Mouse (Mus musculus): ENCODE measurements around the gene Cc2d2a. TPM values are rescaled to one million over a fixed set of nuclear protein-coding genes. Genes with fewer than 3 reads are reported as not detected.

The Cc2d2a gene
- polyA plus RNA-seq, 1 experiment from 2014 or later, result 8.0 TPM

DNA sequence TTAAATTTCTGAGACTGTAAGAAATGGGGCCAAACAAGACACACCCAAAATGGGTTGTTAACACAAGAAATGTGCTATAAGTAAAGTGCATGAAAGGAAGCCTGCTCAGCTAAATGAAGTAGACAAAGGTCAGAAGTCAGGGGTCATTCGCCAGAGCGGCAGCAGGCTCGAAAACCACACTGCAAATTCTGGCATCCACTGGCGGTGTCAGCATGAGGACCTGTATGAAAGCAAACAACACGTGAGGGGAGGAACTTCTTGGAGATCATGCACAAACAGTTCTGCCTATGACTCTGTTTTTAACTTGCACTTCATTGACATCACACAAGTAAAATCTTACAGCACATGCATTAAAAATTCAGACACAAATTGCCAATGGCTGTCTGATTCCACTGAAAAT lies 83.0 kb downstream of the Cc2d2a start:
- no peak for ATAC-seq (ENCODE audit: low FRiP score, low read depth)

DNA sequence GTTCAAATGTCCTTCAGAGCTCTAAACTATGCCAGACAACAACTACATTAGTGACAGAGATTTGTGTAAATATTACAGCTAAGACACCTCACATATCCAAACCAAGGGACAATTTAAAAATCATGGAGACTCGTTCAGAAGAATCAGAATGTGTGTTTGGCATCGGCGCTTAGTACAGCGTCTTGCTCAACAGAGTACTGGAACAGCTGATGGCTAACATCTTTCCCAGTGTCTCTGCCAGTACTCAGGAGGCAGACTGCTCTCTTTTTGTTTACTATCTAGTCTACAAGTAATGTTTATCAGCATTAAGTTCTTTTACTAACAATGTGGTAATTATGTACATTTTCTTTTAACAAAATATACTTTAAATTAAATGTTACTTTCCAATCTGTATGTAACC lies 85.9 kb downstream of the Cc2d2a start:
- Histone ChIP-seq H3K36me3 (peaks cover 8% of the 10 kb centered on the region; the same call in 1 of the 2 replicates), H3K9me3 (no peaks in the 10 kb centered on the region), H3K4me1 (replicated peaks) (no peaks in the 10 kb centered on the region), H3K9ac (no peak overlapping the region), H3K27me3 (no peaks in the 10 kb centered on the region), H3K27ac (replicated peaks) (no peak overlapping the region), H3K4me2 (no peak overlapping the region), H3K4me3 (no peak overlapping the region)
- ATAC-seq (ENCODE audit: low FRiP score, low read depth), result no peak
- 88% methylated on average over 4 of the region's 4 CpGs for WGBS

More for the DNA sequence above, 83.0 kb downstream of the Cc2d2a start:
- WGBS, result 44% methylated on average over 5 of the region's 5 CpGs
- Histone ChIP-seq H3K4me3 (no peak overlapping the region), H3K27ac (replicated peaks) (no peak overlapping the region), H3K4me2 (no peak overlapping the region), H3K4me1 (replicated peaks) (no peaks in the 10 kb centered on the region), H3K27me3 (no peaks in the 10 kb centered on the region), H3K36me3 (peaks cover 19% of the 10 kb centered on the region), H3K9me3 (no peaks in the 10 kb centered on the region), H3K9ac (no peak overlapping the region)

DNA sequence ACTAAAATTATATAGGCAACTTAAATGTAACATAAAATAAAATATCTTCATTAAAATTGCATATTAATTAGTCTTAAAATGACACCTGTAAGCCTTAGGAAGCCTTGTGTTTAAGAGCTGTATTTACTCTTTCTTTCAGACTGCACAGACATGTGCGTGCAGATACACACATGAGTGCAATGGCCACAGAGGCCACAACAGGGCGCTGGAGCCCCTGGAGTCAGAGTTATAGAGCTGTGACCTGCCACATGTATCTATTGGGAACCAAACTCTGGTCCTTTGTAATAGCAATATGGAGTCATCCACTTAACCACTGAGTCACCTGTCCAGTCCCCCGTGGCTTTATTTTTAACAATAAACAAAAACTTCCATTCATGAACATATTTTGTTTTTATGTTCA lies 86.9 kb downstream of the Cc2d2a start:
- H3K9ac ChIP-seq, result no peak overlapping the region

DNA sequence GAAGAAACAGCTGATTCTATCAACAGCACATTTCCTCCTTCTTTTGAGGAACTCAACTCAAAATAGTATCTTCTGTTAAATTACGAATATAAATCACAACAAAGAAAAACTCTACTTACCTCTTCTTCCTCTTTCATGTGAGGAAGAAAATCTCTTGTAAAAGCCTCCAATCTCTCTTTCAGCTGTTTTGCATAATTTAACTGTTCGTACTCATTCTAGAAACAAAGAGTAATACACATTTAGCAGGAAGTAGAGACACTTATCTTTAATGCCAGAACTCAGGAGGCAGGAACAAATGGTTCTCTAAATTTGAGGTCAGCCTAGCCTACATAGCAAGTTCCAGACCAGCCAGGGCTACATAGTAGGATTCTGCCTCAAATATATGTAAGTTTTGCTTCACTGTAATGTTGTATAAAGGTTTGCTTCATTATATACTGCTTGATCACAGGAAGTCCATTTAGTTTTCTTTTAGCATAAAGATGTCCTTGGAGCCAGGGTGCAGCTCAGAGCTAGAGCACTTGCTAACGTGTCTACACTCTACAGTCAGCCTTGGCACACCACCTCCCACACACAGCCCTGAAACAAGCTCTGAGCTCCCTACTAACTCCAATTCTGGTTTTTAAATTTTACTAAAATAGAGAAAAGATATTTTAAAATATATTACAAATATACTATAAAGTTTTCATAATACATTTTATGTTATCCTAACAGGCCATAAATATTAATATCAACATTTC lies 108.6 kb downstream of the Cc2d2a start:
- WGBS, result 94% methylated on average over 3 of the region's 3 CpGs
- Histone ChIP-seq H3K4me3 (no peak overlapping the region), H3K4me1 (replicated peaks) (no peaks in the 10 kb centered on the region), H3K27ac (replicated peaks) (no peak overlapping the region), H3K9me3 (no peaks in the 10 kb centered on the region), H3K9ac (no peak overlapping the region), H3K4me2 (no peak overlapping the region), H3K27me3 (no peaks in the 10 kb centered on the region), H3K36me3 (peaks cover 29% of the 10 kb centered on the region)
- ATAC-seq (ENCODE audit: low FRiP score, low read depth), result no peak

More for the DNA sequence above, 86.9 kb downstream of the Cc2d2a start:
- 78% methylated on average over 3 of the region's 3 CpGs for whole genome bisulfite sequencing
- no peak for ATAC-seq (ENCODE audit: low FRiP score, low read depth)
- Histone ChIP-seq H3K9me3 (no peaks in the 10 kb centered on the region), H3K27me3 (no peaks in the 10 kb centered on the region), H3K4me2 (no peak overlapping the region), H3K4me3 (no peak overlapping the region), H3K27ac (replicated peaks) (no peak overlapping the region), H3K4me1 (replicated peaks) (no peaks in the 10 kb centered on the region), H3K36me3 (peaks cover 8% of the 10 kb centered on the region; the same call in 1 of the 2 replicates)

DNA sequence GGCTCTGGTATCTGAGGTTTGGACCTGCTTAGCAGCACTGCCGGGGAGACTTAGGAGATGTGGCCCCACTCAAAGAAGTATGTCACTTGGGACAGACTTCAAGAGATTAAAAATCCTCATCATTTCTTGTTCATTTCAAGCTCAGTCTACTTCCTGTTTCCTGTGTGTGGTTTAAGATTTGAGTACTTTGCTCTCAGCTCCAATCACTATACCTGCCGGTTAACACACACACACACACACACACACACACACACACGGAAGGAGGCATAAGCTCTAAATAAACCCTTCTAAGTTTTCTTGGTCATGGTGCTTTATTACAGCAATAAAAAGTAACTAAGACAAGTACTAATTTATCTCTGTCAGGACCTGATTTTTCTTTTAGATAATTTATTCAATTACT lies 109.4 kb downstream of the Cc2d2a start:
- peaks cover 4% of the 10 kb centered on the region; the same call in 1 of the 2 replicates for H3K4me1 ChIP-seq (replicated peaks)
- no peak overlapping the region for H3K9ac ChIP-seq
- no peak for ATAC-seq (ENCODE audit: low FRiP score, low read depth)
- no peak overlapping the region for H3K4me2 ChIP-seq
- H3K27me3 ChIP-seq, result no peaks in the 10 kb centered on the region
- H3K4me3 ChIP-seq, result no peak overlapping the region
- no peak overlapping the region for H3K27ac ChIP-seq (replicated peaks)
- H3K36me3 ChIP-seq, result peaks cover 27% of the 10 kb centered on the region
- 91% methylated on average over 3 of the region's 3 CpGs for WGBS
- no peaks in the 10 kb centered on the region for H3K9me3 ChIP-seq

DNA sequence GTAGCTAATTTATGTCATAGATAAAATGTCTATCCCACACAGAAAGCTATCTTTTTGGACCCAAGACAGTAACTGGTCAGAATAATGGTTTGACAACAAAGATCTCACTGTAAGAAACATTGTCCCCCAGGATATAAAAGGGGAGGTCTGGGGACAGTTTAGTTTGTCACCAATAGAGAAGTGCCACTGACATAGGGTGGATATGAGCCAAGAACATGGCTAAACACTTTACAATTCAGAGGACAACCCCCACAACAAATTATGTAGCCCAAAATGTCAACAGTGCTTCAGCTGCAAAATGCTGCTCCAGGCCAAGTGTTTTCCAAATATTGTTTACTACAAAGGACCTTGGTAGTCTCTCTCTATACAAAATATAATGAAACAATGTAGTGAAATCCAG lies 114.3 kb downstream of the Cc2d2a start:
- no peaks in the 10 kb centered on the region for H3K36me3 ChIP-seq
- no peak overlapping the region for H3K9ac ChIP-seq
- H3K27me3 ChIP-seq, result no peaks in the 10 kb centered on the region
- no peak overlapping the region for H3K27ac ChIP-seq (replicated peaks)
- no peak for ATAC-seq (ENCODE audit: low FRiP score, low read depth)
- peaks cover 22% of the 10 kb centered on the region for H3K4me1 ChIP-seq (replicated peaks)
- no peak overlapping the region for H3K4me2 ChIP-seq
- no peaks in the 10 kb centered on the region for H3K9me3 ChIP-seq
- H3K4me3 ChIP-seq, result no peak overlapping the region

DNA sequence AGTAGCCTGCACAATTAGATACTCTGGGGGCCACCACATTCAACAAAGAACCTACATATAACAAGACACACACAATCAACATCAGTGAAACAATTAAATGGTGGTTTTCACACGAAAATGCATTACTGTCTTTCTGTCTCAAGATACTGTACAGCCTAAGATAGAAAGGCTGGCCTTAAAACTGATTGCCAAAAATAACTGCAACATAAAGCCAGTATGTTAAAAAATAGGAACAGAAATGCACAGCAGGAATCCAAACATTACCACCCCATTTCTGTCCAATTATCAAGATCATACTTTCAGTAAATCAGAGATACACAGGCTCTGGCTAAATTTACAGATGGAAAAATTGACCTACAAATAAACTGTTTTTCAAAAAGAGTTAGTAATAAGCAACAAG lies 114.8 kb downstream of the Cc2d2a start:
- no peak overlapping the region for H3K27ac ChIP-seq (replicated peaks)
- H3K9ac ChIP-seq, result no peak overlapping the region
- H3K4me2 ChIP-seq, result no peak overlapping the region
- H3K27me3 ChIP-seq, result no peaks in the 10 kb centered on the region
- no peaks in the 10 kb centered on the region for H3K36me3 ChIP-seq
- H3K9me3 ChIP-seq, result no peaks in the 10 kb centered on the region
- 31% methylated on average over 1 of the region's 1 CpGs for WGBS
- no peak for ATAC-seq (ENCODE audit: low FRiP score, low read depth)
- H3K4me3 ChIP-seq, result no peak overlapping the region
- peaks cover 22% of the 10 kb centered on the region for H3K4me1 ChIP-seq (replicated peaks)

DNA sequence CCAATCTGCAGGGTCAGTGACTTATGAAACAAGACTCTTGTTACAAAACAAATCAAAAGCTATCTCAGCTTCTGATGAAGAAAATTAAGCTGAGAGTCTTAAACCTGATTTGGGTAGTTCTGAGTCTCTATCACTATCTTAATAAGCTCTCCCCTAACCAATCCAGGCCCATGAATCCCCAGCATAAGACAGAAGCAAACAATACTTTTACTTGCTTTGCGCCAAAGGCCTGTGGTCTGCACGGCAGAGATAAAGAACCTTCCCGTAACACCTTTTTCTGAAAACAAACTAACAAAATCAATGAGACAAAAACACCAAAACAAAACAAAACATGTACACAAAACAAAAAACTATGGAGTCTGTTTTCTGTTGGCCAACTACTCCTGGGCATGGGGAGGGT lies 116.4 kb downstream of the Cc2d2a start:
- WGBS, result 93% methylated on average over 3 of the region's 3 CpGs
- no peak overlapping the region for H3K4me2 ChIP-seq
- no peak overlapping the region for H3K9ac ChIP-seq
- no peak overlapping the region for H3K4me3 ChIP-seq
- ATAC-seq (ENCODE audit: low FRiP score, low read depth), result no peak
- H3K27ac ChIP-seq (replicated peaks), result no peak overlapping the region
- no peaks in the 10 kb centered on the region for H3K27me3 ChIP-seq
- no peaks in the 10 kb centered on the region for H3K9me3 ChIP-seq
- no peaks in the 10 kb centered on the region for H3K36me3 ChIP-seq
- H3K4me1 ChIP-seq (replicated peaks), result peaks cover 27% of the 10 kb centered on the region

DNA sequence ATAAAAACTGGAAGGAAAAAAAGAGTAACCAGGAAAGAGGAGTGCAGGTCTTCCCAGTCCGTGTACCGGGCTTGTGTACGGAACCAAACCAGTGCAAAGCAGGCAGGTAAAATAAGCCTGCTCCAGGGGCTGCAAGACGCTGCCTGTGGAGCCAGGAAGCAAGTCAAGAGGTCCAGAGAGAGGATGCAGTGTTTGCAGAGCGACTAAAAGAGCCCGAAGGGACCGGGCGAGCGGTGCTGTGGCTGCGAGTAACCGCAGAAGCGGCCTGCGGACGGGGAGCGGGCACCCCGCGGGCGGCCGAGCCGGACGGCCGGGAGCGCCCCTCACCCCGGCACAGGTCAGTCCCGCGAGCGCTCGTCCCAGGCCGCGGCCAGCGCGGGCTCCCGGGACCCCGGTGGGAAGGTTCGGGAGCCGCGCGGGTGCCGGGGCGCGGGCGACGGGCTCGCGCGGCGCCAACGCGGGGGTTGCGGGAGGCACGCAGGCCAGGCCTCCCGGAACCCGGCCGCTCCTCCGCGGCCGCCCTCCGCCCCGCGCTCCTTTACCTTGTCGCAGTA lies 119.4 kb downstream of the Cc2d2a start:
- H3K4me2 ChIP-seq, result peak overlapping the region; percentile 84
- peak overlapping the region; percentile 100 for H3K27ac ChIP-seq (replicated peaks)
- no peaks in the 10 kb centered on the region for H3K27me3 ChIP-seq
- ATAC-seq (ENCODE audit: low FRiP score, low read depth), result peak; percentile 86; the same call in 1 of the 2 replicates
- no peaks in the 10 kb centered on the region for H3K36me3 ChIP-seq
- no peaks in the 10 kb centered on the region for H3K9me3 ChIP-seq
- peaks cover 24% of the 10 kb centered on the region for H3K4me1 ChIP-seq (replicated peaks)
- WGBS, result 0% methylated on average over 34 of the region's 61 CpGs
- H3K9ac ChIP-seq, result peak overlapping the region; percentile 95
- peak overlapping the region; percentile 97 for H3K4me3 ChIP-seq

DNA sequence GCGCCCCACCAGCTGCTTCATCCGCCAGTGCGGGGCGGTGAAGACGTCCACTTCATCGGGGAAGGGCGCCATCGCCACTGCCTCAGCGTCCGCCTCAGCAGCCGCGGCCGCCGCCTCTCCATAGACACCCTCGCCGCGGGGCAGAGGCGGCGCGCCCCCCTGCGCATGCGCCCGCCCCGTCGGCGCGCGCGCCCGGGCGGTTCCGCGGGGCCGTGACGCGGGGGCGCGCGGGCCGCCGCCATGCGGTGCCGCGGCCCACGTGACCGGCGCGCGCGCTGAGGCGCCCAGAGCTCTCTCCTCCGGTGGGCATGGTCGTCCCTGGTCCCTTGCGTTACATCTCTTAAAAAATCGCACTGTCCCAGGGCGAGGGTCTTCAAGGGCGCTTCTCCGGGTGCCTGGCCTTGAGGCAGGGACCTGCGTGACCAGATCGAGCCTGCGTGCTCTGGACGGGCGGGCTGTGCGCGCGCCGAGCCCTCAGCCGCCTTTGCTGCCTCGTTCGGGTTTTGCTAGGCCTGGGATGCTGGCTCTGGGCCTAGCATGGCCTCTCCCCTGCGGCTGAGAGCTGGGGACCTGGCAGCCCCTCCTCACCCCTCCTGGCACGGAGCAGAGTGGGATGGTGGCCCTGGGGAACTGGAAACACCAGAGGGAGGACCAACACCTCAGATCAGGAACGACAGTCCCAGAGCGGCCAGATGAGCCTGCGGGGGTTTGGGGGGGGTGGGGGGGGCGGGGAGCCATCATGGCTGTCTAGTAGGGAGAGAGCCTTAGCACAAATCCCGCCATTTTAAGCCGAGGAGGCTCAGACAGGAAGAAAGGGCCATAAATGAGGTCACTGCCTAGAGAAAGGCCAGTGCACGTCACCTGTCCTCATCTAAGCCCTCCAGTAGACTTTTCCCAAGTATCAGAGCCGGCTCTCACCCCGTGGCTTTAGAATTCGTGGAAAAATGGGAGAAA lies 120.1 kb downstream of the Cc2d2a start:
- H3K27me3 ChIP-seq, result no peaks in the 10 kb centered on the region
- H3K4me3 ChIP-seq, result peak overlapping the region; percentile 97
- H3K36me3 ChIP-seq, result no peaks in the 10 kb centered on the region
- H3K9me3 ChIP-seq, result no peaks in the 10 kb centered on the region
- ATAC-seq (ENCODE audit: low FRiP score, low read depth), result peak; percentile 95
- H3K27ac ChIP-seq (replicated peaks), result peak overlapping the region; percentile 100
- peaks cover 19% of the 10 kb centered on the region for H3K4me1 ChIP-seq (replicated peaks)
- H3K4me2 ChIP-seq, result peak overlapping the region; percentile 84
- H3K9ac ChIP-seq, result peak overlapping the region; percentile 95
- WGBS, result 3% methylated on average over 82 of the region's 82 CpGs

DNA sequence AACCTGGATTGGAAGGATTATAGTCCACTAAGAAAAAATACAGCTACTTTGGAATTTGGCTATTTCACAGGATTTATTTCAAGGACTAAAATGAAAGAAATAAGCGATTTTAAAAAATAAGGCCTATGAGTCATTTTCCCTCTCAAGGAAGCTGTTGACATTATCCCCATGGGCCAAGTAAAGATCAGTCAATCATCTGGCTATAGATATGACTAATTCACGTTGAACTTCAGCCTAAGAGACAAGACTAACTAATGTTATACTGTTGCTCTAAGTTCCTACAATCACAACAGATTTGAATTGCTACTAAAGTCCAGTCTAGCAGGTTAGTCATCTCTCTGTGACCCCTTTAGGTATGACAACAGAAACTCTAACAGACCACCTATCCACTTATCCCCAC lies 121.8 kb downstream of the Cc2d2a start:
- no peaks in the 10 kb centered on the region for H3K27me3 ChIP-seq
- peaks cover 19% of the 10 kb centered on the region for H3K4me1 ChIP-seq (replicated peaks)
- H3K4me2 ChIP-seq, result no peak overlapping the region
- H3K36me3 ChIP-seq, result no peaks in the 10 kb centered on the region
- no peak overlapping the region for H3K9ac ChIP-seq
- 93% methylated on average over 2 of the region's 2 CpGs for WGBS
- no peak overlapping the region for H3K27ac ChIP-seq (replicated peaks)
- no peaks in the 10 kb centered on the region for H3K9me3 ChIP-seq
- no peak for ATAC-seq (ENCODE audit: low FRiP score, low read depth)
- H3K4me3 ChIP-seq, result no peak overlapping the region

DNA sequence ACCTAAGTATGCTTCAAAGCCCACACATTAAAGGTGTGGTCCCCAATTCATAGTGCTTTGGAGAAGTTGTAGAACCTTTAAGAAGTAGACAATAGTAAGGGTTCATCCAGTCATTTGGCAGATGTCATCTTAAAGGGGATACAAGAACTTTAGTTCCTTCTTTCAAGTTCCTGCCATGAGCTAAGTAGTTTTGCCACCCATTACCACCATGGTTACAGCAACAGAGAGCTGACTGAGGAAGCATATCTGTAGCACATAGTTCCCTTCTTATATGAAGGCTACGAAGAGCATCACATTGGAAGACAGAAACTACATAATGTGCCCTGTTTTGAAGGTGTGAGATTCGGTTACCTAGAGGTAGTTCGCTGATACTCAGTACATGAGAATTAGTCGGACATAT lies 124.5 kb downstream of the Cc2d2a start:
- no peak for ATAC-seq (ENCODE audit: low FRiP score, low read depth)
- Histone ChIP-seq H3K27ac (replicated peaks) (no peak overlapping the region), H3K4me1 (replicated peaks) (peaks cover 6% of the 10 kb centered on the region), H3K4me3 (no peak overlapping the region), H3K4me2 (no peak overlapping the region), H3K36me3 (no peaks in the 10 kb centered on the region), H3K27me3 (no peaks in the 10 kb centered on the region), H3K9ac (no peak overlapping the region), H3K9me3 (no peaks in the 10 kb centered on the region)
- 94% methylated on average over 4 of the region's 4 CpGs for WGBS
